Mouse (Mus musculus) erythroblast, embryonic 14.5 days (primary cell): ENCODE measurements around the gene Immp2l. TPM values are rescaled to one million over a fixed set of nuclear protein-coding genes. Genes with fewer than 3 reads are reported as not detected.

Experiments used
- H3K27me3 ChIP-seq: 2 replicates; pipeline ENCODE4 v1.6.1; 2012; ENCODE audit warnings: inconsistent platforms; ENCODE audit not compliant: control insufficient read depth
- H3K36me3 ChIP-seq: 2 replicates; pipeline ENCODE4 v1.6.1; 2012; ENCODE audit warnings: mild to moderate bottlenecking, inconsistent platforms; ENCODE audit not compliant: control insufficient read depth
- H3K4me1 ChIP-seq: 2 replicates; pipeline ENCODE4 v1.6.1; 2012; ENCODE audit warnings: inconsistent platforms; ENCODE audit not compliant: control insufficient read depth
- H3K4me3 ChIP-seq: replicated peaks from 2 replicates; pipeline ENCODE3; 2012; ENCODE audit warnings: moderate library complexity, mild to moderate bottlenecking, inconsistent platforms
- H3K9me3 ChIP-seq: 2 replicates; pipeline ENCODE4 v1.6.1; 2012; ENCODE audit warnings: low read length, inconsistent platforms, mixed read lengths; ENCODE audit not compliant: control insufficient read depth
- GATA1 ChIP-seq: IDR thresholded peaks from 2 replicates; pipeline ENCODE4 v1.6.1; 2012; ENCODE audit warnings: low read length, inconsistent platforms, mixed read lengths
- TAL1 ChIP-seq: IDR thresholded peaks from 3 replicates; pipeline ENCODE4 v1.6.1; 2012; ENCODE audit warnings: low read length, inconsistent platforms, mixed read lengths
- polyA plus RNA-seq: library from polyadenylated mRNA; stranded (reverse); fragments of >175 nt; gene quantifications from 2 replicates; pipeline ENCODE4 v1.2.3, GENCODE M21; 2012

Immp2l gene
- polyA plus RNA-seq, 1 experiment, result 0.11 TPM

- H3K4me3 ChIP-seq, result no peak overlapping the region
- H3K36me3 ChIP-seq, result peaks cover 4% of the 10 kb centered on the region; the same call in 1 of the 2 replicates
- no peaks in the 10 kb centered on the region for H3K9me3 ChIP-seq
- TF ChIP-seq TAL1, result no peak
- TF ChIP-seq GATA1, result no peak
- no peaks in the 10 kb centered on the region for H3K27me3 ChIP-seq
- peaks cover 5% of the 10 kb centered on the region; the same call in 1 of the 2 replicates for H3K4me1 ChIP-seq
These were observed 17.8 kb downstream of the Immp2l start for GRCm38 (mm10) chr12:41041737-41042136.

GRCm38 (mm10) chr12:41044493-41045132 lies 20.7 kb downstream of the Immp2l start:
- no peaks in the 10 kb centered on the region for H3K27me3 ChIP-seq
- H3K9me3 ChIP-seq, result no peaks in the 10 kb centered on the region
- H3K4me1 ChIP-seq, result peaks cover 10% of the 10 kb centered on the region; the same call in 1 of the 2 replicates
- H3K36me3 ChIP-seq, result peaks cover 4% of the 10 kb centered on the region; the same call in 1 of the 2 replicates
- no peak for TF ChIP-seq GATA1
- TF ChIP-seq TAL1, result no peak
- no peak overlapping the region for H3K4me3 ChIP-seq

GRCm38 (mm10) chr12:41047085-41047766 lies 23.3 kb downstream of the Immp2l start:
- peaks cover 15% of the 10 kb centered on the region for H3K4me1 ChIP-seq
- H3K9me3 ChIP-seq, result no peaks in the 10 kb centered on the region
- TF ChIP-seq GATA1, result no peak
- H3K36me3 ChIP-seq, result peaks cover 3% of the 10 kb centered on the region; the same call in 1 of the 2 replicates
- H3K27me3 ChIP-seq, result no peaks in the 10 kb centered on the region
- no peak overlapping the region for H3K4me3 ChIP-seq

- TF ChIP-seq TAL1 (no peak), GATA1 (no peak)
- no peaks in the 10 kb centered on the region for H3K9me3 ChIP-seq
- H3K36me3 ChIP-seq, result no peaks in the 10 kb centered on the region
- H3K4me1 ChIP-seq, result peaks cover 14% of the 10 kb centered on the region
- H3K4me3 ChIP-seq, result no peak overlapping the region
- H3K27me3 ChIP-seq, result no peaks in the 10 kb centered on the region
These were observed 27.1 kb downstream of the Immp2l start for GRCm38 (mm10) chr12:41050945-41051344.

GRCm38 (mm10) chr12:41052897-41053296 lies 29.0 kb downstream of the Immp2l start:
- TF ChIP-seq GATA1 (no peak), TAL1 (no peak)
- Histone ChIP-seq H3K9me3 (no peaks in the 10 kb centered on the region), H3K27me3 (no peaks in the 10 kb centered on the region), H3K4me1 (peaks cover 14% of the 10 kb centered on the region), H3K36me3 (no peaks in the 10 kb centered on the region), H3K4me3 (no peak overlapping the region)

- TF ChIP-seq GATA1 (no peak), TAL1 (no peak)
- H3K4me3 ChIP-seq, result no peak overlapping the region
These were observed 30.3 kb downstream of the Immp2l start for GRCm38 (mm10) chr12:41054006-41054791.

GRCm38 (mm10) chr12:41055941-41056340 lies 32.1 kb downstream of the Immp2l start:
- TF ChIP-seq TAL1 (no peak), GATA1 (no peak)
- no peaks in the 10 kb centered on the region for H3K36me3 ChIP-seq
- peaks cover 6% of the 10 kb centered on the region for H3K4me1 ChIP-seq
- H3K27me3 ChIP-seq, result no peaks in the 10 kb centered on the region
- no peak overlapping the region for H3K4me3 ChIP-seq
- H3K9me3 ChIP-seq, result no peaks in the 10 kb centered on the region

More at GRCm38 (mm10) chr12:41054006-41054791, 30.3 kb downstream of the Immp2l start:
- peaks cover 12% of the 10 kb centered on the region for H3K4me1 ChIP-seq
- no peaks in the 10 kb centered on the region for H3K36me3 ChIP-seq
- H3K9me3 ChIP-seq, result no peaks in the 10 kb centered on the region
- no peaks in the 10 kb centered on the region for H3K27me3 ChIP-seq

GRCm38 (mm10) chr12:41063281-41063680 lies 39.4 kb downstream of the Immp2l start:
- peaks cover 6% of the 10 kb centered on the region for H3K4me1 ChIP-seq
- H3K9me3 ChIP-seq, result no peaks in the 10 kb centered on the region
- no peak overlapping the region for H3K4me3 ChIP-seq
- no peak for TF ChIP-seq GATA1
- no peak for TF ChIP-seq TAL1
- H3K36me3 ChIP-seq, result no peaks in the 10 kb centered on the region
- H3K27me3 ChIP-seq, result no peaks in the 10 kb centered on the region

- no peak for TF ChIP-seq TAL1
- TF ChIP-seq GATA1, result no peak
- Histone ChIP-seq H3K27me3 (no peaks in the 10 kb centered on the region), H3K36me3 (no peaks in the 10 kb centered on the region), H3K4me3 (no peak overlapping the region), H3K4me1 (peaks cover 17% of the 10 kb centered on the region), H3K9me3 (no peaks in the 10 kb centered on the region)
These were observed 58.0 kb downstream of the Immp2l start for GRCm38 (mm10) chr12:41081843-41082242.
